Mouse (Mus musculus) small intestine, adult 2 months (tissue): Measurements from ENCODE around the gene Cep72.

Source experiments
- CTCF ChIP-seq: fragments of 200-500 bp; IDR thresholded peaks from 2 replicates; pipeline ENCODE4 v1.5.1; 2012; ENCODE audit warnings: low read depth, mild to moderate bottlenecking, control low read depth, inconsistent platforms, low read length, moderate library complexity, mixed read lengths; ENCODE audit not compliant: insufficient replicate concordance, insufficient read length; ENCODE audit errors: extremely low read depth
- POLR2A ChIP-seq: fragments of 200-500 bp; IDR thresholded peaks from 2 replicates; pipeline ENCODE4 v1.6.1; 2012; ENCODE audit warnings: low read depth, mild to moderate bottlenecking, control low read depth, inconsistent platforms, low read length, moderate library complexity

GRCm38 (mm10) chr13:74063340-74064050 lies 1.4 kb upstream of the Cep72 start:
- no peak for TF ChIP-seq CTCF
- TF ChIP-seq POLR2A = no peak
